Mouse (Mus musculus) kidney, postnatal 0 days (tissue): ENCODE measurements at regions not wholly inside any gene's neighbourhood (a gene's known extent, or its start where the extent isn't known, plus 50 kb on each side); places are given as distances from the start of the nearest gene placed in this dataset.
A peak's percentile ranks its signal among the peaks of the same experiment; 100 is the strongest.

Experiments
- ATAC-seq: fragments of 200-750 bp; cut with Nextera tagmentation; replicated peaks from 2 replicates; pipeline ENCODE4 v1.8.0; 2017; ENCODE audit warnings: low read depth, moderate number of reproducible peaks, moderate TSS enrichment, moderate library complexity; ENCODE audit not compliant: low FRiP score
- DNase-seq: peaks from one replicate; pipeline ENCODE4 v3.0.0-alpha.2; 2016; ENCODE audit warnings: low spot score
- H3K27ac ChIP-seq: fragments of 300-500 bp; sonication (generic); 2 replicates; pipeline ENCODE4 v1.5.1; 2014; ENCODE audit warnings: mild to moderate bottlenecking
- H3K27me3 ChIP-seq: fragments of 300-500 bp; sonication (generic); 2 replicates; pipeline ENCODE4 v1.6.1; 2014; ENCODE audit warnings: low read length, mixed read lengths; ENCODE audit not compliant: insufficient read depth
- H3K36me3 ChIP-seq: fragments of 300-500 bp; sonication (generic); 2 replicates; pipeline ENCODE4 v1.6.1; 2014; ENCODE audit warnings: low read length, mixed read lengths; ENCODE audit not compliant: insufficient read depth
- H3K4me1 ChIP-seq: fragments of 300-500 bp; sonication (generic); replicated peaks from 2 replicates; pipeline ENCODE4 v1.6.1; 2014; ENCODE audit warnings: antibody characterized with exemption, low read length, mixed read lengths; ENCODE audit not compliant: insufficient read depth
- H3K4me2 ChIP-seq: fragments of 300-500 bp; sonication (generic); 2 replicates; pipeline ENCODE4 v1.6.1; 2014; ENCODE audit warnings: mild to moderate bottlenecking, low read length, moderate library complexity, mixed read lengths
- H3K4me3 ChIP-seq: fragments of 300-500 bp; sonication (generic); replicated peaks from 2 replicates; pipeline ENCODE4 v1.5.1; 2014; ENCODE audit warnings: low read depth, low read length
- H3K9ac ChIP-seq: fragments of 300-500 bp; sonication (generic); 2 replicates; pipeline ENCODE4 v1.6.1; 2014; ENCODE audit warnings: low read depth, low read length
- H3K9me3 ChIP-seq: fragments of 300-500 bp; sonication (generic); replicated peaks from 2 replicates; pipeline ENCODE4 v1.6.1; 2016; ENCODE audit warnings: low read length, inconsistent platforms, mixed read lengths
- CTCF ChIP-seq: IDR thresholded peaks from 2 replicates; pipeline ENCODE4 v1.5.1; 2016; ENCODE audit warnings: antibody characterized with exemption, low read depth, mild to moderate bottlenecking, moderate library complexity
- WGBS: fragments of 180-500 bp; shearing (Covaris S2); extraction: QIAGEN DNeasy Blood & Tissue Kit; methylation state at CpG from one replicate; pipeline ENCODE4 v1.1.7; 2014; 5-methylcytosine and 5-hydroxymethylcytosine counted together

DNA sequence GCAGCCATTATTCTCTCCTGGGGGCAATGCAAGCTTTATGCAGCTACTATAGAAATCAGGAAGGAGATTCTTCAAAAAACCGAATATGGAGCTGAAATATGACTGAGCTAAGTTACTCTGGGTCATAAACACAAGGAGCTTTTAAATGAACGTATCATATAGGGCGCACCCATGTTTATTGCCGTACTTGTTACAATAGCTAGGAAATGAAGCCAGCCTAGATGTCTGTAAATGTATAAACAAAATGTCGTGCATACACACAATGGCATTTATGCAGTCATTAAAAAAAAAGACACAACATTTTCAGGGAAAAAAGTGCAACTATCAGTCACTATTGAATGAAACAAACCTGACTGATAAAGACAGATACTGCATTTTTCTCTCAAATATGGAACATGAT is 111.0 kb downstream of the Uchl5 start:
- H3K4me2 ChIP-seq: no peak overlapping the region
- no peaks in the 10 kb centered on the region for H3K9me3 ChIP-seq
- no peak overlapping the region for H3K27ac ChIP-seq
- H3K4me1 ChIP-seq: no peaks in the 10 kb centered on the region
- no peak overlapping the region for H3K4me3 ChIP-seq
- DNase-seq (no peak), ATAC-seq (no peak)
- H3K27me3 ChIP-seq: no peaks in the 10 kb centered on the region
- TF ChIP-seq CTCF: no peak
- WGBS: 85% methylated on average over 5 of the region's 5 CpGs
- H3K9ac ChIP-seq: no peak overlapping the region
- no peaks in the 10 kb centered on the region for H3K36me3 ChIP-seq

DNA sequence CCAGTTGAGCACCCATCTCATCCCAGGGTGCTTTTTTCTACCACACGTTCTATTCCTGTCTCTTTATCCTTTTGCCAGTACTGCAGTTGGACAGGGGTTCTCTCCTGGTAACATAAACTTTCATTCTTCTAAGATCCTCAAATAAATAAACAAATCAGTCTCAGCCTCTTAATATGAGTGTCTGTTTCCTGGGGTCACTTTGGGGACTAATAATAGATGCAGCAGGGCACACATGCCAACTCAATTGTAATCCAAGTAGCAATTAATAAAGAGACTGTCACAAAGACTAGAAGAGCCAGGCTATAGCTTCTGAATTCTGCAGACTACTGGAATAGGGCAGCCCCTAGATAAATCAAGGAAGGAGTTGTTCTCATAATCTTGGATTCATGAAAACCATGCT is 108.9 kb downstream of the Uchl5 start:
- ATAC-seq: no peak
- H3K27ac ChIP-seq: no peak overlapping the region
- no peaks in the 10 kb centered on the region for H3K9me3 ChIP-seq
- no peaks in the 10 kb centered on the region for H3K4me1 ChIP-seq
- no peak overlapping the region for H3K4me3 ChIP-seq
- H3K36me3 ChIP-seq: no peaks in the 10 kb centered on the region
- no peak overlapping the region for H3K4me2 ChIP-seq
- 66% methylated on average over 1 of the region's 1 CpGs for WGBS
- H3K9ac ChIP-seq: no peak overlapping the region
- TF ChIP-seq CTCF: no peak
- no peak for DNase-seq
- no peaks in the 10 kb centered on the region for H3K27me3 ChIP-seq

DNA sequence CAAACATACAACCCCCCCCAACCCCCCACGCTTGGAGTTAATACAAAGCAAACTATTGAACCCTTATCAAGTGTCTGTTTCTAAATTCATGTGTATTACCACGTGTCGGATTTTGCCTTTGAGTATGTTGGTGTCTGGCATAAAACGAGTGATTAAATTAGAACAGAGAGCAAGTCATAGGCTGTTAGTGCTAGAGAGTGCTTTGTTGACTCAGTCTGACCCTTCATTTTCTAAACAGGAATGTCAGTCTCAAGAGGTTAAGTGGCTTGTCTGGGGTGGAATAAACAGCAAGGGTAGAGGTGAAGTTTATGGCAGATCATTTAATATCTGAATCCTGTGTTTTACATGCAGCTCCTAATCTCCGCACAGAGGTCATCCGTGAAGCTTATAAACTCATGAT is 104.1 kb downstream of the Uchl5 start:
- 53% methylated on average over 6 of the region's 6 CpGs for WGBS
- Histone ChIP-seq H3K4me1 (no peaks in the 10 kb centered on the region), H3K27me3 (no peaks in the 10 kb centered on the region), H3K36me3 (no peaks in the 10 kb centered on the region), H3K9ac (no peak overlapping the region), H3K9me3 (no peaks in the 10 kb centered on the region), H3K4me3 (no peak overlapping the region), H3K4me2 (no peak overlapping the region), H3K27ac (no peak overlapping the region)
- no peak for ATAC-seq
- no peak for TF ChIP-seq CTCF
- peak; percentile 24 for DNase-seq

DNA sequence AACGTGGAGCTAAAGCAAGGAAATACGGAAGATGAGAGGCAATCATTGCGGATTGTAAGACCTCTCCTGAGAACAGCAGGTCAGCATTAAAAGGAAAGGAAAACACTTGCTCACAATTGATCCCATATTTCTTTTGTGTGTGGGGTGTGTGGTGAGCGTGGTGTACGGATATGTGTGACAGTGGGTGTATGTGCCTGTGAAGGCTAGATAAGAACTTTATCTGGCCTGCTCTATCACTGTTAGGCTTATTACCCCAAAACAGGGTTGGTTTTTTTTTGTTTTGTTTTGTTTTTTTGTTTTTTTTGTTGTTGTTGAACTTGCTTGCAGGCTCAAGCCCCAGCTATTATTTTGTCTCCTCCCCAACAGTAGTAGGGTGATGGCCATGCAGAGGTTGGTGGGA is 102.5 kb downstream of the Uchl5 start:
- no peak for TF ChIP-seq CTCF
- WGBS: 95% methylated on average over 5 of the region's 5 CpGs
- no peaks in the 10 kb centered on the region for H3K4me1 ChIP-seq

DNA sequence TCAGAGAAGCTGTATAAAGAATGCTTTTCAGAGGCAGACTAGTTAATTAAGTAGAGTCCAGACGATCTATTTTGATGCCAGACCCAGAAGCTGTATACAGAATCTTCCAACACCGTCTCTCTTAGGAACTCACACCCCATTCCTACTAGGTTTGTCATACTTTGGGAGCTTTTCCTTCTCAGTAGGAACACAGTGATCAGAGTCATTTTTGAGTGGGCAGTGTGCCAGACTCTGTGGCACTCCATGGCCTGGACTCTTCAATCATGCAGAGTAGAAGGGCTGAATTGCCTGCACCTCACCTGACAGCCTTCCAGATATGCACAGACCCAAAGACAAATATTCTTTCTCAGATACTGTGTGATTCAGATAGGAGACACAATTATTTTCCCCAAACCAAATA is 101.2 kb downstream of the Uchl5 start:
- Histone ChIP-seq H3K4me1 (no peaks in the 10 kb centered on the region), H3K36me3 (no peaks in the 10 kb centered on the region), H3K4me2 (no peak overlapping the region), H3K27me3 (no peaks in the 10 kb centered on the region), H3K9me3 (no peaks in the 10 kb centered on the region), H3K4me3 (no peak overlapping the region), H3K9ac (no peak overlapping the region), H3K27ac (no peak overlapping the region)
- ATAC-seq (no peak), DNase-seq (no peak)
- WGBS: 41% methylated on average over 2 of the region's 2 CpGs
- TF ChIP-seq CTCF: no peak

More for the DNA sequence above, 102.5 kb downstream of the Uchl5 start:
- no peak overlapping the region for H3K9ac ChIP-seq
- no peak overlapping the region for H3K4me2 ChIP-seq
- H3K4me3 ChIP-seq: no peak overlapping the region
- no peaks in the 10 kb centered on the region for H3K36me3 ChIP-seq
- ATAC-seq: no peak
- no peaks in the 10 kb centered on the region for H3K27me3 ChIP-seq
- no peak for DNase-seq
- no peaks in the 10 kb centered on the region for H3K9me3 ChIP-seq
- no peak overlapping the region for H3K27ac ChIP-seq

DNA sequence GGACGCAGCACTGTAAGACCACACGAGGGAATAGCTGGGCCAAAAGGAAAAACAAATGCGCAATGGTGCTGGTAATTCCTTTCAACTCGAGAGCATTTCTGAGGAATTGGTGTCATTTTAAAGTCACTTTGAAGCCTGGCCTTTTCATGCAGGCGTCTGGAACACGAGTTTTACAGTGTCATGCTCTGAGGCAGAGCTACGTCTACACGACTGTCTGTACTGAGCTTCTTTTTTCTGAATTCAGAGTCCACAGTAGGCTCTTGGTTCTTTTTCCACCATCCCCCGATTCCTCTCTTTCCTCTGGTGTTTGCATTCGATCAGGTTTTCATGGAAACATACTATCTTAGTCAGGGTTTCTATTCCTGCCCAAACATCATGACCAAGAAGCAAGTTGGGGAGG is 83.2 kb downstream of the Uchl5 start:
- no peak for ATAC-seq
- no peak for TF ChIP-seq CTCF
- Histone ChIP-seq H3K27me3 (no peaks in the 10 kb centered on the region), H3K36me3 (no peaks in the 10 kb centered on the region), H3K9me3 (no peaks in the 10 kb centered on the region), H3K9ac (no peak overlapping the region), H3K4me1 (no peaks in the 10 kb centered on the region), H3K4me2 (no peak overlapping the region), H3K4me3 (no peak overlapping the region), H3K27ac (no peak overlapping the region)
- DNase-seq: no peak
- WGBS: 62% methylated on average over 10 of the region's 10 CpGs

DNA sequence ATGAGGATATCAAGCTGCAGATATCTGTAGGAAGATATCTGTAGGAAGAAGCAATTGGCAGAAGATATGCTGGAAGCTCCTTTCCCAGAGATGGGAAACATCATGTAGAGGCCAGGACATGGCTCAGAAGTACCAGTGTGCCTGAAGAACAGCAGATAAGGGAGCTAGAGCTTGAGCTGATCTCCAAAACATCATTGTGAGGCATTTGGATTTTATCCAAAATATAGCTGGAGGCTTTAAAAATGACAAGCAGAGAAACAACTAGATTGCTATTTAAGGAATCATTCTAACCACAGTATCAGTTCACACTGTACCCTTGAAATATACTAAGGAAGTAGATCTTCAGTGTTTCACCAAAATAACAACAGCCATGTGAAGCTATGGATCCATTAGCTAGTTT is 81.5 kb downstream of the Uchl5 start:
- Histone ChIP-seq H3K27me3 (no peaks in the 10 kb centered on the region), H3K4me3 (no peak overlapping the region), H3K9me3 (no peaks in the 10 kb centered on the region), H3K4me2 (no peak overlapping the region), H3K36me3 (no peaks in the 10 kb centered on the region), H3K4me1 (no peaks in the 10 kb centered on the region), H3K9ac (no peak overlapping the region), H3K27ac (no peak overlapping the region)
- DNase-seq (no peak), ATAC-seq (no peak)
- TF ChIP-seq CTCF: no peak
